Mouse (Mus musculus): Measurements from ENCODE around the gene Stra6. TPM values are rescaled to one million over a fixed set of nuclear protein-coding genes. Genes with fewer than 3 reads are reported as not detected.

Gene Stra6
- polyA plus RNA-seq, 1 experiment from 2014 or later = 52.4 TPM

GRCm38 (mm10) chr9:58125085-58125484, 61.5 kb downstream of the Stra6 start:
- CTCF ChIA-PET = no interaction called here
- DNase-seq (ENCODE audit: low read depth, low spot score) (no peak), ATAC-seq (no peak)
- no peaks in the 10 kb centered on the region for H3K27me3 ChIP-seq
- POLR2A ChIA-PET = interaction anchor here (1.0 to 1.1 kb wide), 2 partner anchors 9 to 70 kb away, joined by 3 to 5 read pairs; no protein-coding TSS in a partner anchor
- in situ Hi-C loops (cut with MboI; ENCODE audit: low pct_unique_long_range_greater_than_20kb) = no loop called here
- no peak for TF ChIP-seq CTCF (IDR thresholded peaks at IDR 0.05)

- in situ Hi-C loops (cut with MboI; ENCODE audit: low pct_unique_long_range_greater_than_20kb) = no loop called here
- DNase-seq (ENCODE audit: low read depth, low spot score) (no peak), ATAC-seq (no peak)
- ChIA-PET POLR2A (interaction anchor here (1.0 to 1.2 kb wide), 3 partner anchors 9 to 71 kb away, joined by 3 to 5 read pairs (median 3); no protein-coding TSS in a partner anchor), CTCF (interaction anchor here (1.1 kb wide), 1 partner anchor 11 kb away, joined by 4 read pairs; no protein-coding TSS in a partner anchor)
- H3K27me3 ChIP-seq = no peaks in the 10 kb centered on the region
- TF ChIP-seq CTCF (IDR thresholded peaks at IDR 0.05) = no peak
Measured at GRCm38 (mm10) chr9:58125811-58126210, 62.2 kb downstream of the Stra6 start.

- POLR2A ChIA-PET = no interaction called here
- no peak for ATAC-seq
- in situ Hi-C loops (cut with MboI; ENCODE audit: low pct_unique_long_range_greater_than_20kb) = no loop called here
Measured at GRCm38 (mm10) chr9:58128926-58129413, 65.4 kb downstream of the Stra6 start.

GRCm38 (mm10) chr9:58129508-58129907, 65.9 kb downstream of the Stra6 start:
- H3K27me3 ChIP-seq = no peaks in the 10 kb centered on the region
- POLR2A ChIA-PET = interaction anchor here (0.6 kb wide), 1 partner anchor 104 kb away, joined by 3 read pairs; no protein-coding TSS in a partner anchor
- no peak for ATAC-seq
- CTCF ChIA-PET = interaction anchor here (1.2 to 1.6 kb wide), 2 partner anchors 10 to 28 kb away, joined by 3 to 6 read pairs; no protein-coding TSS in a partner anchor
- DNase-seq (ENCODE audit: low read depth, low spot score) = no peak
- no peak for TF ChIP-seq CTCF (IDR thresholded peaks at IDR 0.05)
- in situ Hi-C loops (cut with MboI; ENCODE audit: low pct_unique_long_range_greater_than_20kb) = no loop called here

More at GRCm38 (mm10) chr9:58128926-58129413, 65.4 kb downstream of the Stra6 start:
- H3K27me3 ChIP-seq = no peaks in the 10 kb centered on the region
- no peak for DNase-seq (ENCODE audit: low read depth, low spot score)
- TF ChIP-seq CTCF (IDR thresholded peaks at IDR 0.05) = no peak
- CTCF ChIA-PET = interaction anchor here (1.2 kb wide), 1 partner anchor 28 kb away, joined by 3 read pairs; no protein-coding TSS in a partner anchor

- ATAC-seq = peak; percentile 48
- peak; percentile 82 for DNase-seq (ENCODE audit: low read depth, low spot score)
- in situ Hi-C loops (cut with MboI; ENCODE audit: low pct_unique_long_range_greater_than_20kb) = no loop called here
- no peaks in the 10 kb centered on the region for H3K27me3 ChIP-seq
- ChIA-PET CTCF (interaction anchor here (0.7 to 2.1 kb wide), 6 partner anchors 8 to 85 kb away, joined by 3 to 8 read pairs (median 4); partner anchors contain the start of genes Islr and Islr2), POLR2A (interaction anchor here (1.3 kb wide), 2 partner anchors 8 to 16 kb away, joined by 3 to 4 read pairs; no protein-coding TSS in a partner anchor)
- TF ChIP-seq CTCF (IDR thresholded peaks at IDR 0.05) = no peak
Measured at GRCm38 (mm10) chr9:58130909-58131308, 67.3 kb downstream of the Stra6 start.

- in situ Hi-C loops (cut with MboI; ENCODE audit: low pct_unique_long_range_greater_than_20kb) = no loop called here
- ChIA-PET CTCF (interaction anchor here (1.5 to 2.1 kb wide), 3 partner anchors 72 to 84 kb away, joined by 3 to 8 read pairs (median 4); partner anchors contain the start of genes Islr and Islr2), POLR2A (interaction anchor here (0.6 to 1.4 kb wide), 2 partner anchors 9 to 22 kb away, joined by 3 read pairs; no protein-coding TSS in a partner anchor)
- peak; percentile 79 for ATAC-seq
- H3K27me3 ChIP-seq = no peaks in the 10 kb centered on the region
- DNase-seq (ENCODE audit: low read depth, low spot score) = peak; percentile 91
- TF ChIP-seq CTCF (IDR thresholded peaks at IDR 0.05) = no peak
Measured at GRCm38 (mm10) chr9:58131735-58132134, 68.1 kb downstream of the Stra6 start.

- in situ Hi-C loops (cut with MboI; ENCODE audit: low pct_unique_long_range_greater_than_20kb) = no loop called here
- DNase-seq (ENCODE audit: low read depth, low spot score) (no peak), ATAC-seq (no peak)
- no peak for TF ChIP-seq CTCF (IDR thresholded peaks at IDR 0.05)
- CTCF ChIA-PET = interaction anchor here (0.8 to 2.0 kb wide), 4 partner anchors 41 to 82 kb away, joined by 3 to 5 read pairs (median 3); partner anchors contain the start of genes Islr and Islr2
- POLR2A ChIA-PET = interaction anchor here (0.8 kb wide), 1 partner anchor 33 kb away, joined by 3 read pairs; no protein-coding TSS in a partner anchor
- H3K27me3 ChIP-seq = no peaks in the 10 kb centered on the region
Measured at GRCm38 (mm10) chr9:58133893-58134884, 70.6 kb downstream of the Stra6 start.

GRCm38 (mm10) chr9:58134906-58135305, 71.3 kb downstream of the Stra6 start:
- no peaks in the 10 kb centered on the region for H3K27me3 ChIP-seq
- TF ChIP-seq CTCF (IDR thresholded peaks at IDR 0.05) = no peak
- ChIA-PET CTCF (interaction anchor here (0.8 to 1.4 kb wide), 3 partner anchors 69 to 83 kb away, joined by 3 read pairs; partner anchors contain the start of genes Islr and Islr2), POLR2A (interaction anchor here (0.8 kb wide), 1 partner anchor 34 kb away, joined by 3 read pairs; no protein-coding TSS in a partner anchor)
- ATAC-seq (no peak), DNase-seq (ENCODE audit: low read depth, low spot score) (no peak)
- in situ Hi-C loops (cut with MboI; ENCODE audit: low pct_unique_long_range_greater_than_20kb) = no loop called here

GRCm38 (mm10) chr9:58135921-58136321, 72.3 kb downstream of the Stra6 start:
- no peak for ATAC-seq
- POLR2A ChIA-PET = interaction anchor here (0.6 kb wide), 1 partner anchor 21 kb away, joined by 3 read pairs; no protein-coding TSS in a partner anchor
- in situ Hi-C loops (cut with MboI; ENCODE audit: low pct_unique_long_range_greater_than_20kb) = no loop called here
- DNase-seq (ENCODE audit: low read depth, low spot score) = no peak
- CTCF ChIA-PET = no interaction called here
- no peak for TF ChIP-seq CTCF (IDR thresholded peaks at IDR 0.05)
- no peaks in the 10 kb centered on the region for H3K27me3 ChIP-seq

- ChIA-PET POLR2A (no interaction called here), CTCF (interaction anchor here (1.5 to 1.6 kb wide), 2 partner anchors 9 to 14 kb away, joined by 3 to 6 read pairs; no protein-coding TSS in a partner anchor)
- H3K27me3 ChIP-seq = no peaks in the 10 kb centered on the region
- in situ Hi-C loops (cut with MboI; ENCODE audit: low pct_unique_long_range_greater_than_20kb) = loop anchor here (5.0 kb wide), 1 partner anchor 83 kb away; no protein-coding TSS in a partner anchor
- no peak for TF ChIP-seq CTCF (IDR thresholded peaks at IDR 0.05)
- DNase-seq (ENCODE audit: low read depth, low spot score) = no peak
- no peak for ATAC-seq
Measured at GRCm38 (mm10) chr9:58139947-58140346, 76.4 kb downstream of the Stra6 start.

Measured in Patski (cell line).